Mouse (Mus musculus): Measurements from ENCODE around the gene H2-K1. TPM values are rescaled to one million over a fixed set of nuclear protein-coding genes. Genes with fewer than 3 reads are reported as not detected.

The H2-K1 gene
- 5,034 TPM for total RNA-seq (2023)

DNA sequence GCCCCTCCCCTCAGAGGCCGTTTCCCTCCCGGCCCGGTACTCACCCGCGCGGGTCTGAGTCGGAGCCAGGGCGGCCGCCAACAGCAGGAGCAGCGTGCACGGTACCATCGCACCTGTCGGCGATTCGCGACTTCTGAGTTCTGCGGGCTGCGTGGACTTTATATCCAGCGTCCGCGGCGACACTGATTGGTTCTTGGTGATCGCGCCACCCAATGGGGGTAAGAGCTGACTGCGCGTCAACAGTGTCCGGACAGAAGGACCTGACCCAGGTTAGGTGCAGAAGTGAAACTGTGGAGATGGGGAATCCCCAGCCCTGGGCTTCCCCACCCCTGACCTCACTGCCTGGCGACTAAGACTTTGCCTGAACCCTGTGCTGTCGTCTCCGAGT is at the start of gene H2-K1:
Gene H2-K1 (minus strand): TSS at position 198 of the 388 bp plus-strand sequence.

DNA sequence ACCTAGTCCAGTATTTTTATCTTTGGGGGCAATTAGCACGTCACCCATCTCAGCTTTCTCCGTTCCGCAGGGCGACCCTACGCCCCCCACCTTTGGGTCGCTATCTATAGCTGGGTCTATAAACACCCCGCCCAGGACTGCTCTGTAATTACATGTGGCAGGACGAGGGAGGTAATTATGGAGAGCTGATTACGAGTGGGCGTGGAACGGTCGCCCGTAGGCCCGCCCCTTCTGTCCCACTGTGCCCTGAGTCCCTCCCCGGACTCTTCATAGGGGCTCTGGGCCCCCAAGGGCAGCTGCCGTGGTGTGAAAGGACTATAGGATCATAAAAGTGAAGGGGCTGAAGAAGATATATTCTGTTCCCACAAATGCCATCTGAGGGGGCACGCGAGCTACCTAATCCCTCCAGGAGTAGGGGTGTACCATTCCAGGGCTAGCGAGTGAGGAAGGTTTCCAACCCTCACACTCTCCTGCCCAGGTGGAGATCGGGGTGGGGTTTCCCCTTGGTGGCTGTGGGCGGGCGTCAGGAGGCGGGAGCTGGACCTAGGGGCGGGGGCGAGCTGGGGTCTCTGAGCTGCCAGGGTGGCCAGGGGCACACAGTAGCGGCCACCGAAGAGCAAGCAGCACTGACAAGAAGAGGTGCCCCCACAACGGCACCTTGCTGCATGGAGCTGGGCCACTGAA is 38.9 kb upstream of the H2-K1 start, which contains the start of gene Col11a2:
Gene Col11a2 (plus strand): TSS at position 560 of the 684 bp plus-strand sequence.

GRCm38 (mm10) chr17:34031465-34032173 is 31.5 kb upstream of the H2-K1 start, which contains the start of the genes Slc39a7 and Rxrb:
TSS of gene Slc39a7 (minus strand) at chr17:34031682.
TSS of gene Rxrb (plus strand) at chr17:34031812.

DNA sequence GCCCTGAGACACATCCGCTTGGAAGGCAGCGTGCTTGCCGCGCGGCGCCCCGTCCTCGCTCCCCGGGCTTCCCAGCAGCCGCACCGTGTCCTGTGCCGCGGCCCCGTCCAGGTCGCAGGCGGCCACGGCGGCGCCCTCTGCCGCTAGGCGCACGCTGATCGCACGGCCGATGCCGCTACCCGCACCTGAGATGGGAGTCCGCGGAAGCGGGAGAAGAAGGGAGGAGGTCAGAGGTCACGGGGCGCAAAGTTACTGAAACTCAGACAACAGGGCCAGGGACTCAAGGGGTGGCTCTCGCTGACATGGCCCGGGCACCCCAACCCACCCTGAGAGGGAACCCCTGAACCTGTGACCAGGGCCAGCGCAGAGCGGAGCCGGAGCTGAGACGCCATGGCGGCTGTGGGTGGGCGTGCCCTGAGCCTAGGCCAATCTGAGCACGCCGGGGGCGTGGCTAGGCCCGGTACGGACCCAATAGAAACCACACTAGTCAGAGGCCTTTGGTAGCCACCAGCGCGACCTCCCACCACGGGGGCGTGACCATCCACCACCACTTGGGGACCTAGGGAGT is 27.6 kb upstream of the H2-K1 start, which contains the start of gene H2-Ke6:
Gene H2-Ke6 (minus strand): TSS at position 405 of the 568 bp plus-strand sequence.

DNA sequence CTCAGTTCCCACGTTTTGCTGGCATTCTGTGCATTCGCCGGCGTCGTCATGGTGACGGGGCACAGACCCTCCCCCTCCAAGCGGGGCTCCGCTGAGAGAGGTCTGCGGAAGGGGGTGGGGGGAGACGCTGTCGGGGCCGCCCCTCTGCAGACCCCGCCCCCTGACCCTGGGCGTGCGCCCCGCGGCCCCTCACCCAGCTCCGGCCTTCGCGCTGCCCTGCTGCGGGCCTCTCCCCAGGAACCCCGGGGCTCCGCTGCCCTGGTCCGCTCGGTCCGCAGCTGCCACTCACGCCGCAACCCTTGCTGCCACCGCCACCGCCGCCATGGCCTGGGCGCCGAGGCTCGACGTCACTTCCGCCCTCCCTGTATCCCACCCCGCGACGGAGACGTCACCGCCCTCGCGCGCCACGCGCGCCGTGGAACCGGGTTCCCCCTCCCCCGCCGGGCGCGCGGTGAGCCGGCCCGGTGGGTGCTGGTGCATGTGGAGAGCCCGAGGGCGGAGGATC is 24.2 kb upstream of the H2-K1 start, which contains the start of gene Ring1:
Gene Ring1 (minus strand): TSS at position 364 of the 505 bp plus-strand sequence.

GRCm38 (mm10) chr17:33955555-33956214 is 44.5 kb downstream of the H2-K1 start, which contains the start of the genes Vps52 and Rps18:
TSS of gene Vps52 (plus strand) at chr17:33955812.
TSS of gene Rps18 (minus strand) at chr17:33956001.

GRCm38 (mm10) chr17:33951021-33951946 is 48.9 kb downstream of the H2-K1 start, which contains the start of gene B3galt4:
TSS of gene B3galt4 (minus strand) at chr17:33951488.

Other genes with a start within 250 kb of the H2-K1 start
- gene Rab11b, start 239.8 kb downstream of the H2-K1 start, total RNA-seq (2023) = 239 TPM
- gene Angptl4, start 218.5 kb downstream of the H2-K1 start, total RNA-seq (2023) = 0.73 TPM
- 2.0 TPM for gene Kank3, start 189.8 kb downstream of the H2-K1 start, total RNA-seq (2023)
- 4,743 TPM for gene Rps28, start 175.8 kb downstream of the H2-K1 start, total RNA-seq (2023)
- gene Ndufa7, start 175.8 kb downstream of the H2-K1 start, total RNA-seq (2023) = 141 TPM
- gene Cd320, start 157.3 kb downstream of the H2-K1 start, total RNA-seq (2023) = 5.4 TPM
- not detected for gene Gm7029, start 126.5 kb downstream of the H2-K1 start, total RNA-seq (2023)
- 8.8 TPM for gene Kifc1, start 109.7 kb downstream of the H2-K1 start, total RNA-seq (2023)
- 0.76 TPM for gene Platr17, start 95.2 kb downstream of the H2-K1 start, total RNA-seq (2023)
- gene Daxx, start 90.9 kb downstream of the H2-K1 start, total RNA-seq (2023) = 59.3 TPM
- gene Tapbp, start 84.4 kb downstream of the H2-K1 start, total RNA-seq (2023) = 295 TPM
- 30.9 TPM for gene Zbtb22, start 84.4 kb downstream of the H2-K1 start, total RNA-seq (2023)
- 151 TPM for gene Rgl2, start 70.8 kb downstream of the H2-K1 start, total RNA-seq (2023)
- gene Pfdn6, start 60.0 kb downstream of the H2-K1 start, total RNA-seq (2023) = 53.9 TPM
- gene Wdr46, start 59.7 kb downstream of the H2-K1 start, total RNA-seq (2023) = 50.8 TPM
- gene B3galt4, start 48.9 kb downstream of the H2-K1 start, total RNA-seq (2023) = 12.2 TPM
- 60.4 TPM for gene Vps52, start 44.5 kb downstream of the H2-K1 start, total RNA-seq (2023)
- 2,154 TPM for gene Rps18, start 44.3 kb downstream of the H2-K1 start, total RNA-seq (2023)
- 33.7 TPM for gene Ring1, start 24.3 kb upstream of the H2-K1 start, total RNA-seq (2023)
- 127 TPM for gene H2-Ke6, start 27.7 kb upstream of the H2-K1 start, total RNA-seq (2023)
- gene Slc39a7, start 31.3 kb upstream of the H2-K1 start, total RNA-seq (2023) = 76.3 TPM
- gene Rxrb, start 31.5 kb upstream of the H2-K1 start, total RNA-seq (2023) = 107 TPM
- 34.2 TPM for gene Col11a2, start 39.1 kb upstream of the H2-K1 start, total RNA-seq (2023)
- gene H2-Oa, start 92.0 kb upstream of the H2-K1 start, total RNA-seq (2023) = 18.9 TPM
- gene H2-DMa, start 119.2 kb upstream of the H2-K1 start, total RNA-seq (2023) = 66.2 TPM
- 332 TPM for gene Brd2, start 122.3 kb upstream of the H2-K1 start, total RNA-seq (2023)
- gene H2-DMb2, start 143.0 kb upstream of the H2-K1 start, total RNA-seq (2023) = 84.4 TPM
- 38.3 TPM for gene H2-DMb1, start 152.7 kb upstream of the H2-K1 start, total RNA-seq (2023)
- gene Tap1, start 187.2 kb upstream of the H2-K1 start, total RNA-seq (2023) = 157 TPM
- 98.4 TPM for gene Psmb9, start 187.4 kb upstream of the H2-K1 start, total RNA-seq (2023)
- 178 TPM for gene Psmb8, start 197.4 kb upstream of the H2-K1 start, total RNA-seq (2023)
- gene Tap2, start 203.2 kb upstream of the H2-K1 start, total RNA-seq (2023) = 125 TPM
- gene H2-Ob, start 238.6 kb upstream of the H2-K1 start, total RNA-seq (2023) = 105 TPM

Measured in CD4-positive naive resting alpha-beta T cell, adult 76 days (primary cell).